8 mouse cellular contexts compared by ENCODE assay signal in genomic region chr16:33193649-33194048, GRCm38 (mm10). TPM values are rescaled to one million over a fixed set of nuclear protein-coding genes. Genes with fewer than 3 reads are reported as not detected.
DNase-seq lines count a peak whose midpoint lies in the region; ATAC-seq and TF ChIP-seq lines count a peak whose summit lies in the region.

No protein-coding gene starts in this region.

- no peak overlapping the region for H3K4me3 ChIP-seq in spleen, adult 2 months (ENCODE audit: extremely low read depth, insufficient read depth, insufficient read length)
- no peak overlapping the region for H3K4me3 ChIP-seq in embryonic facial prominence, embryonic 10.5 days
- no peak overlapping the region for H3K4me3 ChIP-seq in kidney, postnatal 0 days (replicated peaks; ENCODE audit: low read depth, low read length)
- H3K4me3 ChIP-seq in stomach, postnatal 0 days (ENCODE audit: low read depth, low read length) = no peak overlapping the region

- H3K4me1 ChIP-seq in spleen, adult 2 months (ENCODE audit: control insufficient read depth, insufficient read depth, insufficient read length) = no peaks in the 10 kb centered on the region
- H3K4me1 ChIP-seq in embryonic facial prominence, embryonic 10.5 days = no peaks in the 10 kb centered on the region
- no peaks in the 10 kb centered on the region for H3K4me1 ChIP-seq in kidney, postnatal 0 days (replicated peaks; ENCODE audit: insufficient read depth, low read length)
- H3K4me1 ChIP-seq in stomach, postnatal 0 days (replicated peaks; ENCODE audit: control insufficient read depth, insufficient read depth) = no peaks in the 10 kb centered on the region

- H3K36me3 ChIP-seq in spleen, adult 2 months (ENCODE audit: control insufficient read depth, insufficient read depth, low read length) = no peaks in the 10 kb centered on the region
- H3K36me3 ChIP-seq in embryonic facial prominence, embryonic 10.5 days (replicated peaks) = peaks cover 31% of the 10 kb centered on the region
- H3K36me3 ChIP-seq in kidney, postnatal 0 days (ENCODE audit: insufficient read depth, low read length) = peaks cover 3% of the 10 kb centered on the region; the same call in 1 of the 2 replicates
- no peaks in the 10 kb centered on the region for H3K36me3 ChIP-seq in stomach, postnatal 0 days (ENCODE audit: control insufficient read depth, insufficient read depth, low read length)

- no peak overlapping the region for H3K4me2 ChIP-seq in kidney, postnatal 0 days (ENCODE audit: low read length)
- H3K4me2 ChIP-seq in stomach, postnatal 0 days (replicated peaks; ENCODE audit: low read depth) = no peak overlapping the region

- DNase-seq in cerebellum, adult 8-10 months = peak; percentile 29
- DNase-seq in cerebellum, adult 11 months = no peak
- peak in 1 of 2 experiments; percentile 43 for DNase-seq in spleen, adult 2 months (ENCODE audit: low read depth in 1 of 2, low spot score in 2 of 2)
- no peak for DNase-seq in spleen, postnatal 14 days (ENCODE audit: low spot score in 2 of 2)
- peak; percentile 45 for DNase-seq in embryonic facial prominence, embryonic 10.5 days (ENCODE audit: low spot score)
- peak; percentile 80 for DNase-seq in kidney, postnatal 0 days (ENCODE audit: low spot score)
- DNase-seq in lung, postnatal 25 days (ENCODE audit: low spot score) = peak; percentile 67
- DNase-seq in stomach, postnatal 0 days (ENCODE audit: low spot score) = peak; percentile 57

- H3K27ac ChIP-seq in spleen, adult 2 months (ENCODE audit: insufficient read depth, low read length) = no peak overlapping the region
- H3K27ac ChIP-seq in embryonic facial prominence, embryonic 10.5 days (replicated peaks) = no peak overlapping the region
- H3K27ac ChIP-seq in kidney, postnatal 0 days = no peak overlapping the region
- no peak overlapping the region for H3K27ac ChIP-seq in stomach, postnatal 0 days (replicated peaks)

- WGBS in spleen, adult 2 months = 20% methylated on average over 2 of the region's 2 CpGs
- WGBS in embryonic facial prominence, embryonic 10.5 days = 50% methylated on average over 2 of the region's 2 CpGs
- WGBS in kidney, postnatal 0 days = 19% methylated on average over 2 of the region's 2 CpGs
- 27% methylated on average over 2 of the region's 2 CpGs for WGBS in stomach, postnatal 0 days

- no peak for TF ChIP-seq POLR2A in spleen, adult 2 months (IDR thresholded peaks at IDR 0.05; ENCODE audit: low read depth, low read length)

- no peaks in the 10 kb centered on the region for H3K27me3 ChIP-seq in spleen, adult 2 months (ENCODE audit: control insufficient read depth, insufficient read depth, low read length)
- H3K27me3 ChIP-seq in embryonic facial prominence, embryonic 10.5 days (replicated peaks; ENCODE audit: low read depth, poor library complexity, severe bottlenecking) = no peaks in the 10 kb centered on the region
- H3K27me3 ChIP-seq in kidney, postnatal 0 days (ENCODE audit: insufficient read depth, low read length) = no peaks in the 10 kb centered on the region
- no peaks in the 10 kb centered on the region for H3K27me3 ChIP-seq in stomach, postnatal 0 days (ENCODE audit: control insufficient read depth, insufficient read depth, low read length)

- TF ChIP-seq EP300 in stomach, postnatal 0 days (optimal IDR thresholded peaks at IDR 0.05) = no peak

- no peaks in the 10 kb centered on the region for H3K9me3 ChIP-seq in embryonic facial prominence, embryonic 10.5 days
- H3K9me3 ChIP-seq in kidney, postnatal 0 days (replicated peaks; ENCODE audit: low read length) = no peaks in the 10 kb centered on the region
- H3K9me3 ChIP-seq in stomach, postnatal 0 days (ENCODE audit: control insufficient read depth, low read length) = no peaks in the 10 kb centered on the region

- peak; percentile 47; the same call in 1 of the 2 replicates for TF ChIP-seq CTCF in spleen, adult 2 months (IDR thresholded peaks at IDR 0.05; ENCODE audit: extremely low read depth, insufficient read depth, insufficient read length, insufficient replicate concordance)
- TF ChIP-seq CTCF in kidney, postnatal 0 days (IDR thresholded peaks at IDR 0.05; ENCODE audit: low read depth) = peak; percentile 91
- peak; percentile 87 for TF ChIP-seq CTCF in stomach, postnatal 0 days (IDR thresholded peaks at IDR 0.05; ENCODE audit: low read depth)

- ATAC-seq in kidney, postnatal 0 days (replicated peaks; ENCODE audit: low FRiP score, low read depth) = no peak
- no peak for ATAC-seq in stomach, postnatal 0 days (ENCODE audit: low FRiP score, low TSS enrichment)

- H3K9ac ChIP-seq in kidney, postnatal 0 days (ENCODE audit: low read depth, low read length) = no peak overlapping the region
- no peak overlapping the region for H3K9ac ChIP-seq in stomach, postnatal 0 days (ENCODE audit: low read length)

RNA-seq across cellular contexts. Expression of gene Osbpl11, which starts 8.8 kb away (rescaled TPM):
- polyA plus RNA-seq in spleen, adult 2 months (2012; rRNA removed) = 6.6 and 6.9 TPM in 2 replicates
- polyA plus RNA-seq in embryonic facial prominence, embryonic 10.5 days (2016; fragmentation: Nextera tagmentation; extraction: Ambion mirVana) = 22.2 and 23.8 TPM in 2 replicates
- polyA plus RNA-seq in kidney, postnatal 0 days (2015; fragmentation: Nextera tagmentation; extraction: Ambion mirVana) = 16.9 and 17.8 TPM in 2 replicates
- polyA plus RNA-seq in stomach, postnatal 0 days (2015; fragmentation: Nextera tagmentation; extraction: Ambion mirVana) = 8.1 and 9.0 TPM in 2 replicates

RNA-seq across cellular contexts. Expression of gene Snx4, which starts 57.6 kb away (rescaled TPM):
- polyA plus RNA-seq in spleen, adult 2 months (2012; rRNA removed) = 7.2 and 7.9 TPM in 2 replicates
- polyA plus RNA-seq in embryonic facial prominence, embryonic 10.5 days (2016; fragmentation: Nextera tagmentation; extraction: Ambion mirVana) = 64.9 and 66.8 TPM in 2 replicates
- 90.6 and 97.5 TPM in 2 replicates for polyA plus RNA-seq in kidney, postnatal 0 days (2015; fragmentation: Nextera tagmentation; extraction: Ambion mirVana)
- polyA plus RNA-seq in stomach, postnatal 0 days (2015; fragmentation: Nextera tagmentation; extraction: Ambion mirVana) = 59.3 and 59.7 TPM in 2 replicates

Comparison
In these comparisons a context has a peak if more than half of its experiments do, and no peak if none do; other contexts are left out.
1. DNase-seq: peak in cerebellum, adult 8-10 months (single experiment), embryonic facial prominence, embryonic 10.5 days (single experiment), kidney, postnatal 0 days (single experiment), lung, postnatal 25 days (single experiment) and stomach, postnatal 0 days (single experiment); none in cerebellum, adult 11 months (single experiment) and spleen, postnatal 14 days (0 of 2).
2. Peak in every context shown above with its lines, with median percentiles within 50 percentile points of each other: CTCF ChIP-seq.